Mouse (Mus musculus): Measurements from ENCODE around the gene Wdr66. TPM values are rescaled to one million over a fixed set of nuclear protein-coding genes. Genes with fewer than 3 reads are reported as not detected.
"Not testable (repeated sequence)": the region's sequence is repeated elsewhere in the genome, so short reads cannot be mapped to it uniquely, and the experiment has no call there.

Gene Wdr66
- 1.5 and 1.7 TPM in 2 replicates for polyA plus RNA-seq (2015; fragmentation: Nextera tagmentation; extraction: Ambion mirVana)

- Histone ChIP-seq H3K27ac (ENCODE audit: low read length) (no peak within 1 kb of the TSS), H3K9me3 (ENCODE audit: low read length) (no peaks in the 10 kb centered on the region), H3K36me3 (ENCODE audit: insufficient read depth, low read length) (peaks cover 7% of the 10 kb centered on the region; the same call in 1 of the 2 replicates), H3K4me1 (ENCODE audit: insufficient read depth, low read length) (peaks cover 3% of the 10 kb centered on the region), H3K4me3 (ENCODE audit: low read length) (peak within 1 kb of the TSS; percentile 29; the same call in 1 of the 2 replicates), H3K9ac (replicated peaks; ENCODE audit: low read length) (no peak within 1 kb of the TSS), H3K4me2 (replicated peaks; ENCODE audit: low read depth, low read length) (peak within 1 kb of the TSS; percentile 51), H3K27me3 (ENCODE audit: insufficient read depth, low read length) (no peaks in the 10 kb centered on the region; the same call in 1 of the 2 replicates)
- peak; percentile 91 for ATAC-seq (ENCODE audit: low FRiP score, low TSS enrichment)
- WGBS: 2% methylated on average over 18 of the region's 18 CpGs
Observed at GRCm38 (mm10) chr5:123251834-123252233, at the start of gene Wdr66. TSS of gene Wdr66 (plus strand) at chr5:123252102.

DNA sequence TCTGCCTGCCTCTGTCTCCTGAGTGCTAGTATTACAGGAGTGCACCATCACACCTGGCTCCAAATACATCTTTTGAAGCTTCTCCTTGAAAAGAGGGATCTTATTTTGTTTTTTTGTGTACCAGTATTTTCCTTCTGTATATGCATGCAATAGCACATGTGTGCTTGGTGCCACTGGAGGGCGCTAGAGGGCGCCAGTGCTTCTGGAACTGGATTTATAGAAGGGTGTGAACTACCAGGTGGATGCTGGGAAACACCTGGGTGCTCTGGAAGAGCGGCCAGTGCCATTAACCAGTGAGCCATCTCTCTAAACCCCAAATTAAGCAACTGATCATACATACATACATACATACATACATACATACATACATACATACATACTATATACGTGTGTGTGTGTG lies 49.1 kb upstream of the Wdr66 start:
- H3K4me3 ChIP-seq (ENCODE audit: low read length); H3K9ac ChIP-seq (replicated peaks; ENCODE audit: low read length); H3K27me3 ChIP-seq (ENCODE audit: insufficient read depth, low read length); ATAC-seq (ENCODE audit: low FRiP score, low TSS enrichment); H3K9me3 ChIP-seq (ENCODE audit: low read length); H3K4me2 ChIP-seq (replicated peaks; ENCODE audit: low read depth, low read length); H3K27ac ChIP-seq (ENCODE audit: low read length); H3K4me1 ChIP-seq (ENCODE audit: insufficient read depth, low read length); H3K36me3 ChIP-seq (ENCODE audit: insufficient read depth, low read length): not testable (repeated sequence)
- WGBS: 87% methylated on average over 2 of the region's 4 CpGs

GRCm38 (mm10) chr5:123203591-123203990 lies 48.3 kb upstream of the Wdr66 start:
- not testable (repeated sequence) for H3K27ac ChIP-seq (ENCODE audit: low read length); H3K4me1 ChIP-seq (ENCODE audit: insufficient read depth, low read length); H3K36me3 ChIP-seq (ENCODE audit: insufficient read depth, low read length); ATAC-seq (ENCODE audit: low FRiP score, low TSS enrichment); H3K9ac ChIP-seq (replicated peaks; ENCODE audit: low read length); H3K4me3 ChIP-seq (ENCODE audit: low read length); H3K27me3 ChIP-seq (ENCODE audit: insufficient read depth, low read length); H3K4me2 ChIP-seq (replicated peaks; ENCODE audit: low read depth, low read length); H3K9me3 ChIP-seq (ENCODE audit: low read length)
- 85% methylated on average over 7 of the region's 7 CpGs for WGBS

DNA sequence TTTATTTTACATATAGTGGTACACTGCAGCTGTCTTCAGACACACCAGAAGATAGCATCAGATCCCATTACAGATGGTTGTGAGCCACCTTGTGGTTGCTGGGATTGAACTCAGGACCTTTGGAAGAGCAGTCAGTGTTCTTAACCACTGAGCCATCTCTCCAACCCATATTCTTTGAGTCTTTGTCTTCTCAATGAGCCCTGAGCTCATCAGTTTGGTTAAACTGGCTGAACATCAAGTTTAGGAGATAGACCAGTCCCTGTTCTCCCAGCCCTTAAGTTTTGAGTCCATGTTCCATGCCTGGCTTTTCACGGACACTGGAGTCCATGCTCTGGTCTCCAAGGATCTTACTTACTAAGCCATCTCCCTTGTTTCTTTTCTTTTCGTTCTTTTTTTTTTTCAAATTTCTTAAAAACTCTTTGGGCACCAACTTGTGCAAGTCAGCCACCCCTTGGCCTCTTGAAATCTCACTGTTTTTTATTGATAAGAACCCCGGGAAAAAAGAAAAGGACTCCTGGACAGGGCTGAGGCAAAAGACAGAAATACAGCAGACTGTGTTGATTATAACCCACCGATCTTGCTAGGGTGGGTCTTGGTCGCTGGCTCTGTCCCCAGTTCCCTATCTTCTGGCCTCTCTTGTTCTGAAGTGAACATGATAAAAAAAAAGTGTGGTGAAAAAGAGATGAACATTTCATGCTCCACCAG lies 29.4 kb upstream of the Wdr66 start:
- H3K4me1 ChIP-seq (ENCODE audit: insufficient read depth, low read length); H3K9ac ChIP-seq (replicated peaks; ENCODE audit: low read length); H3K9me3 ChIP-seq (ENCODE audit: low read length); H3K36me3 ChIP-seq (ENCODE audit: insufficient read depth, low read length); ATAC-seq (ENCODE audit: low FRiP score, low TSS enrichment); H3K4me2 ChIP-seq (replicated peaks; ENCODE audit: low read depth, low read length); H3K4me3 ChIP-seq (ENCODE audit: low read length); H3K27ac ChIP-seq (ENCODE audit: low read length); H3K27me3 ChIP-seq (ENCODE audit: insufficient read depth, low read length): not testable (repeated sequence)
- WGBS: 82% methylated on average over 3 of the region's 5 CpGs

DNA sequence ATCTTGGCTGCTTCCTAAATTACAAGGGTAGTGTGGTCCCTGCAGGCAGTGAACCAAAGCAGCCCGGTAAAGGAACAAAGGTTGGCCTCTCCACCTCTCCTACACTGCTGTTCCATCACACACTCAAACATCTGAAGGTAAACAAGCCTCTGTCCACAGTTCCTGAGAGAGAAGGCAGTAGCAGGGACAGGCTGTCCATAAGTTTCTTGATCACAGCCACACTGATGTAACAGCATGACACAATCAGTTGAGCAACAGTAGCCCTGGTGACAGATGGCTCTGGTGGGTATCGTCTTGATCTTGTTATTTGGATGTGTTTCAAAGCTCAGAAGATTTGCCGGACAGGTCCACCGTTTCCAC lies 28.9 kb upstream of the Wdr66 start:
- H3K4me2 ChIP-seq (replicated peaks; ENCODE audit: low read depth, low read length): no peak overlapping the region
- no peaks in the 10 kb centered on the region for H3K27me3 ChIP-seq (ENCODE audit: insufficient read depth, low read length)
- WGBS: 47% methylated on average over 4 of the region's 4 CpGs
- no peaks in the 10 kb centered on the region for H3K4me1 ChIP-seq (ENCODE audit: insufficient read depth, low read length)
- H3K9ac ChIP-seq (replicated peaks; ENCODE audit: low read length): no peak overlapping the region
- H3K36me3 ChIP-seq (ENCODE audit: insufficient read depth, low read length): no peaks in the 10 kb centered on the region
- H3K9me3 ChIP-seq (ENCODE audit: low read length): 0 out of 2 replicates have a peak, but pooled peaks cover 4% of the 10 kb centered on the region
- H3K4me3 ChIP-seq (ENCODE audit: low read length): no peak overlapping the region
- H3K27ac ChIP-seq (ENCODE audit: low read length): no peak overlapping the region
- ATAC-seq (ENCODE audit: low FRiP score, low TSS enrichment): no peak

DNA sequence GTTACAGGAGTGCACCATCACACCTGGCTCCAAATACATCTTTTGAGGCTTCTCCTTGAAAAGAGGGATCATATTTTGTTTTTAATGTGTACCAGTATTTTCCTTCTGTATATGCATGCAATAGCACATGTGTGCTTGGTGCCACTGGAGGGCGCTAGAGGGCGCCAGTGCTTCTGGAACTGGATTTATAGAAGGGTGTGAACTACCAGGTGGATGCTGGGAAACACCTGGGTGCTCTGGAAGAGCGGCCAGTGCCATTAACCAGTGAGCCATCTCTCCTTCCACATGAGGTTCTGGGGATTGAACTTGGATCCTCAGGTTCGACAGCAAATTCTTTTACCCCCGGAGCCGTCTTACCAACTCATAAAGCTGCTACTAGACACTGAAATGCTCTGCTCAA lies 28.0 kb upstream of the Wdr66 start:
- H3K4me1 ChIP-seq (ENCODE audit: insufficient read depth, low read length); H3K36me3 ChIP-seq (ENCODE audit: insufficient read depth, low read length); H3K27ac ChIP-seq (ENCODE audit: low read length); ATAC-seq (ENCODE audit: low FRiP score, low TSS enrichment); H3K9me3 ChIP-seq (ENCODE audit: low read length); H3K4me2 ChIP-seq (replicated peaks; ENCODE audit: low read depth, low read length); H3K9ac ChIP-seq (replicated peaks; ENCODE audit: low read length); H3K4me3 ChIP-seq (ENCODE audit: low read length); H3K27me3 ChIP-seq (ENCODE audit: insufficient read depth, low read length): not testable (repeated sequence)
- 78% methylated on average over 4 of the region's 6 CpGs for WGBS

- H3K36me3 ChIP-seq (ENCODE audit: insufficient read depth, low read length): no peaks in the 10 kb centered on the region
- H3K27me3 ChIP-seq (ENCODE audit: insufficient read depth, low read length): no peaks in the 10 kb centered on the region
- H3K9me3 ChIP-seq (ENCODE audit: low read length): no peaks in the 10 kb centered on the region
- H3K4me3 ChIP-seq (ENCODE audit: low read length): no peak overlapping the region
- ATAC-seq (ENCODE audit: low FRiP score, low TSS enrichment): no peak
- 89% methylated on average over 7 of the region's 7 CpGs for WGBS
- no peak overlapping the region for H3K9ac ChIP-seq (replicated peaks; ENCODE audit: low read length)
- peaks cover 9% of the 10 kb centered on the region for H3K4me1 ChIP-seq (ENCODE audit: insufficient read depth, low read length)
- no peak overlapping the region for H3K27ac ChIP-seq (ENCODE audit: low read length)
- H3K4me2 ChIP-seq (replicated peaks; ENCODE audit: low read depth, low read length): no peak overlapping the region
Observed at GRCm38 (mm10) chr5:123226851-123227250, 25.1 kb upstream of the Wdr66 start.

GRCm38 (mm10) chr5:123227762-123228523 lies 24.0 kb upstream of the Wdr66 start:
- H3K27me3 ChIP-seq (ENCODE audit: insufficient read depth, low read length): no peaks in the 10 kb centered on the region
- peak; percentile 89 for ATAC-seq (ENCODE audit: low FRiP score, low TSS enrichment)
- H3K9ac ChIP-seq (replicated peaks; ENCODE audit: low read length): peak overlapping the region; percentile 96
- H3K4me2 ChIP-seq (replicated peaks; ENCODE audit: low read depth, low read length): peak overlapping the region; percentile 83
- peak overlapping the region; percentile 98 for H3K4me3 ChIP-seq (ENCODE audit: low read length)
- H3K9me3 ChIP-seq (ENCODE audit: low read length): no peaks in the 10 kb centered on the region
- H3K4me1 ChIP-seq (ENCODE audit: insufficient read depth, low read length): peaks cover 9% of the 10 kb centered on the region
- WGBS: 2% methylated on average over 42 of the region's 42 CpGs
- no peaks in the 10 kb centered on the region for H3K36me3 ChIP-seq (ENCODE audit: insufficient read depth, low read length)
- H3K27ac ChIP-seq (ENCODE audit: low read length): no peak overlapping the region

- ATAC-seq (ENCODE audit: low FRiP score, low TSS enrichment): no peak
- 4% methylated on average over 15 of the region's 15 CpGs for WGBS
- no peak overlapping the region for H3K27ac ChIP-seq (ENCODE audit: low read length)
Observed at GRCm38 (mm10) chr5:123228524-123228922, 23.4 kb upstream of the Wdr66 start.

DNA sequence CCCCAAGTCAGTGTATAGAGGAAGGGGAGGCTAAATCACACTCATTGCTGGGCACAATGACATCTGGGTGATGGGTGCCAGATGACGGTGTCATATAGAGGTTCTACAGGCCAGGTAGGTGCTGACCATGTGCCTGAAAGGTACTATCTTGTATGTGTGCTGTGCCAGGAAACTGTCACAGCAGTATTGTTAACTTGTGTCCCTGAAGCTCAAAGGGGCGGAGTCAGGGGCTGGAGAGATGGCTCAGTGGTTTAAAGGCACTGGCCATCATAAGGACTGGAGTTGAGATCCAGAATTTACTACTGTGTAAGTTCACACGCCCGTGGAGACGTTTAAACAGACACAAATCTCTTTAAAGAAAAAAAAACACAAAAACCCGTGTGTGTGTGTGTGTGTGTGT lies 22.6 kb upstream of the Wdr66 start:
- ATAC-seq (ENCODE audit: low FRiP score, low TSS enrichment): no peak
- 74% methylated on average over 6 of the region's 6 CpGs for WGBS
- 0 out of 2 replicates have a peak overlapping the region, but pooled peaks have one; percentile 83 for H3K4me2 ChIP-seq (replicated peaks; ENCODE audit: low read depth, low read length)
- no peak overlapping the region for H3K4me3 ChIP-seq (ENCODE audit: low read length)
- H3K27ac ChIP-seq (ENCODE audit: low read length): no peak overlapping the region
- peaks cover 9% of the 10 kb centered on the region for H3K4me1 ChIP-seq (ENCODE audit: insufficient read depth, low read length)
- no peaks in the 10 kb centered on the region for H3K9me3 ChIP-seq (ENCODE audit: low read length)
- no peaks in the 10 kb centered on the region for H3K27me3 ChIP-seq (ENCODE audit: insufficient read depth, low read length)
- no peak overlapping the region for H3K9ac ChIP-seq (replicated peaks; ENCODE audit: low read length)
- H3K36me3 ChIP-seq (ENCODE audit: insufficient read depth, low read length): no peaks in the 10 kb centered on the region

More at GRCm38 (mm10) chr5:123228524-123228922, 23.4 kb upstream of the Wdr66 start:
- Histone ChIP-seq H3K9me3 (ENCODE audit: low read length) (no peaks in the 10 kb centered on the region), H3K9ac (replicated peaks; ENCODE audit: low read length) (peak overlapping the region; percentile 96), H3K36me3 (ENCODE audit: insufficient read depth, low read length) (no peaks in the 10 kb centered on the region), H3K4me2 (replicated peaks; ENCODE audit: low read depth, low read length) (peak overlapping the region; percentile 83), H3K4me3 (ENCODE audit: low read length) (peak overlapping the region; percentile 98), H3K4me1 (ENCODE audit: insufficient read depth, low read length) (peaks cover 9% of the 10 kb centered on the region), H3K27me3 (ENCODE audit: insufficient read depth, low read length) (no peaks in the 10 kb centered on the region)
